Mouse (Mus musculus): ENCODE results near the gene Trpm7. TPM values are rescaled to one million over a fixed set of nuclear protein-coding genes. Genes with fewer than 3 reads are reported as not detected.
A peak's percentile ranks its signal among the peaks of the same experiment; 100 is the strongest.

The Trpm7 gene
- total and polyA plus RNA-seq, 3 experiments, result 22.3 to 23.1 TPM; not detected in 1

GRCm38 (mm10) chr2:126838848-126839247, 37.2 kb downstream of the Trpm7 start:
- Histone ChIP-seq H3K4me1 (ENCODE audit: control insufficient read depth in 1 of 2, insufficient read depth in 2 of 2, low read length in 2 of 2) (no peaks in the 10 kb centered on the region), H3K4me3 (ENCODE audit: control insufficient read depth in 1 of 2, insufficient read depth in 1 of 2, low read depth in 2 of 2, low read length in 2 of 2) (no peak overlapping the region), H3K27me3 (ENCODE audit: control insufficient read depth in 1 of 2, insufficient read depth in 2 of 2, low read length in 2 of 2) (no peaks in the 10 kb centered on the region), H3K9me3 (replicated peaks; ENCODE audit: insufficient read depth, low read length) (no peaks in the 10 kb centered on the region), H3K27ac (ENCODE audit: control insufficient read depth, low read depth, low read length) (no peak overlapping the region), H3K79me2 (ENCODE audit: control insufficient read depth, insufficient read depth, low read length, poor library complexity) (no peaks in the 10 kb centered on the region), H3K36me3 (ENCODE audit: control insufficient read depth in 1 of 2, insufficient read depth in 2 of 2, low read length in 2 of 2) (peaks cover 9 to 22% of the 10 kb centered on the region in 2 experiments), H3K9ac (ENCODE audit: control insufficient read depth, low read depth, low read length, poor library complexity, severe bottlenecking) (no peak overlapping the region)
- DNase-seq (ENCODE audit: low read depth, low spot score), result peak; percentile 36
- no peak for TF ChIP-seq POLR2AphosphoS2 (IDR thresholded peaks at IDR 0.05; ENCODE audit: low read length)
- TF ChIP-seq EP300 (IDR thresholded peaks at IDR 0.05; ENCODE audit: low read depth in 1 of 2, low read length in 2 of 2), result peak; percentile 40 to 50; a peak in 2 of 4 replicates
- TF ChIP-seq POLR2AphosphoS5 (IDR thresholded peaks at IDR 0.05; ENCODE audit: borderline replicate concordance, low read depth, low read length), result no peak
- TF ChIP-seq GATA1 (IDR thresholded peaks at IDR 0.05; ENCODE audit: low read depth, low read length), result peak; percentile 54; the same call in 1 of the 2 replicates
- peak; percentile 26; the same call in 1 of the 2 replicates for TF ChIP-seq SIN3A (IDR thresholded peaks at IDR 0.05; ENCODE audit: low read length)
- TF ChIP-seq RCOR1 (IDR thresholded peaks at IDR 0.05; ENCODE audit: low read depth, low read length), result peak; percentile 40; the same call in 1 of the 2 replicates
- TF ChIP-seq USF2 (IDR thresholded peaks at IDR 0.05; ENCODE audit: borderline replicate concordance in 1 of 2, insufficient read depth in 1 of 2, low read depth in 1 of 2, low read length in 2 of 2), result no peak
- no peak for TF ChIP-seq ETS1 (IDR thresholded peaks at IDR 0.05; ENCODE audit: low read depth, low read length)
- TF ChIP-seq TAL1 (IDR thresholded peaks at IDR 0.05; ENCODE audit: low read length), result peak; percentile 66

DNA sequence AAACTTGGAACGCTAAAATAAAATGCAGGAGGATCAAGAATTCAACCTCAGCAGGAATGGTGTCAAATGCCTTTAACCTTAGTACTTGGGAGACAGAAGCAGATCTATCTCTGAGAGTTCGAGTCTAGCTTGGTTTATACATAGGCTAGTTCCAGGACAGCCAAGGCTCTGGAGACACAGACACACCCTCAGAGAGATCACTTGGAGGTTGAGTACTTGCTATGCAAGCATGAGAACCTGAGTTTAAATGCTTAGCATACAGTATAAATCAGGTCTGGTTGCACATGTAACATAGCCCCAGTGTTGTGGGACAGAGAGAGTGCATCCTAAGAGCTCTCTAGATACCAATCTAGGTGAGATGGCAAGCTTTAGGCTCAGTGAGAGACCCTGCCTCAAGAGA, 58.6 kb downstream of the Trpm7 start:
- H3K9ac ChIP-seq (ENCODE audit: control insufficient read depth, low read depth, low read length, poor library complexity, severe bottlenecking), result no peak overlapping the region
- no peaks in the 10 kb centered on the region for H3K79me2 ChIP-seq (ENCODE audit: control insufficient read depth, insufficient read depth, low read length, poor library complexity)
- no peaks in the 10 kb centered on the region for H3K9me3 ChIP-seq (replicated peaks; ENCODE audit: insufficient read depth, low read length)
- H3K4me3 ChIP-seq (ENCODE audit: control insufficient read depth in 1 of 2, insufficient read depth in 1 of 2, low read depth in 2 of 2, low read length in 2 of 2), result no peak overlapping the region
- no peak for DNase-seq (ENCODE audit: low read depth, low spot score)
- H3K36me3 ChIP-seq (ENCODE audit: control insufficient read depth in 1 of 2, insufficient read depth in 2 of 2, low read length in 2 of 2), result peaks cover 23 to 28% of the 10 kb centered on the region in 2 experiments
- no peaks in the 10 kb centered on the region for H3K27me3 ChIP-seq (ENCODE audit: control insufficient read depth in 1 of 2, insufficient read depth in 2 of 2, low read length in 2 of 2)
- H3K4me1 ChIP-seq (ENCODE audit: control insufficient read depth in 1 of 2, insufficient read depth in 2 of 2, low read length in 2 of 2), result peaks cover 6 to 24% of the 10 kb centered on the region in 2 experiments
- TF ChIP-seq POLR2AphosphoS2 (IDR thresholded peaks at IDR 0.05; ENCODE audit: low read length), result no peak
- TF ChIP-seq NELFE (IDR thresholded peaks at IDR 0.05; ENCODE audit: low read depth, low read length), result no peak
- no peak for TF ChIP-seq HCFC1 (IDR thresholded peaks at IDR 0.05; ENCODE audit: low read depth, low read length)
- TF ChIP-seq ELF1 (IDR thresholded peaks at IDR 0.05; ENCODE audit: low read depth, low read length), result no peak
- no peak for TF ChIP-seq SMC3 (IDR thresholded peaks at IDR 0.05; ENCODE audit: low read depth, low read length)
- H3K27ac ChIP-seq (ENCODE audit: control insufficient read depth, low read depth, low read length), result no peak overlapping the region

GRCm38 (mm10) chr2:126816644-126817347, 59.2 kb downstream of the Trpm7 start:
- Histone ChIP-seq H3K36me3 (ENCODE audit: control insufficient read depth in 1 of 2, insufficient read depth in 2 of 2, low read length in 2 of 2) (peaks cover 23 to 29% of the 10 kb centered on the region in 2 experiments), H3K27ac (ENCODE audit: control insufficient read depth, low read depth, low read length) (no peak overlapping the region), H3K9me3 (replicated peaks; ENCODE audit: insufficient read depth, low read length) (no peaks in the 10 kb centered on the region), H3K9ac (ENCODE audit: control insufficient read depth, low read depth, low read length, poor library complexity, severe bottlenecking) (no peak overlapping the region), H3K79me2 (ENCODE audit: control insufficient read depth, insufficient read depth, low read length, poor library complexity) (no peaks in the 10 kb centered on the region), H3K4me1 (ENCODE audit: control insufficient read depth in 1 of 2, insufficient read depth in 2 of 2, low read length in 2 of 2) (peaks cover 6 to 24% of the 10 kb centered on the region in 2 experiments), H3K4me3 (ENCODE audit: control insufficient read depth in 1 of 2, insufficient read depth in 1 of 2, low read depth in 2 of 2, low read length in 2 of 2) (no peak overlapping the region), H3K27me3 (ENCODE audit: control insufficient read depth in 1 of 2, insufficient read depth in 2 of 2, low read length in 2 of 2) (no peaks in the 10 kb centered on the region)
- DNase-seq (ENCODE audit: low read depth, low spot score), result peak; percentile 32
- TF ChIP-seq ZC3H11A (IDR thresholded peaks at IDR 0.05; ENCODE audit: low read depth, low read length), result no peak
- peak; percentile 96 for TF ChIP-seq MAFK (IDR thresholded peaks at IDR 0.05; ENCODE audit: borderline replicate concordance, low read depth, low read length)
- TF ChIP-seq HCFC1 (IDR thresholded peaks at IDR 0.05; ENCODE audit: low read depth, low read length), result no peak
- peak; percentile 92 for TF ChIP-seq GATA1 (IDR thresholded peaks at IDR 0.05; ENCODE audit: low read depth, low read length)
- TF ChIP-seq EP300 (IDR thresholded peaks at IDR 0.05; ENCODE audit: low read depth in 1 of 2, low read length in 2 of 2), result peak; percentile 82 to 91
- TF ChIP-seq ELF1 (IDR thresholded peaks at IDR 0.05; ENCODE audit: low read depth, low read length), result no peak
- no peak for TF ChIP-seq POLR2AphosphoS2 (IDR thresholded peaks at IDR 0.05; ENCODE audit: low read length)
- no peak for TF ChIP-seq USF1 (IDR thresholded peaks at IDR 0.05; ENCODE audit: low read depth, low read length)
- TF ChIP-seq CTCF (IDR thresholded peaks at IDR 0.05 in 2 of 3, conservative IDR thresholded peaks at IDR 0.05 in 1 of 3; ENCODE audit: control insufficient read depth in 1 of 3, insufficient read depth in 1 of 3, low read depth in 2 of 3, low read length in 3 of 3, poor library complexity in 1 of 3, severe bottlenecking in 1 of 3), result no peak
- TF ChIP-seq ZMIZ1 (IDR thresholded peaks at IDR 0.05; ENCODE audit: low read depth, low read length), result no peak
- TF ChIP-seq RAD21 (IDR thresholded peaks at IDR 0.05; ENCODE audit: low read depth, low read length), result no peak
- no peak for TF ChIP-seq MAZ (IDR thresholded peaks at IDR 0.05; ENCODE audit: low read depth, low read length)
- peak; percentile 83 for TF ChIP-seq ETS1 (IDR thresholded peaks at IDR 0.05; ENCODE audit: low read depth, low read length)
- no peak for TF ChIP-seq MYC (IDR thresholded peaks at IDR 0.05; ENCODE audit: low read depth, low read length)
- no peak for TF ChIP-seq NRF1 (IDR thresholded peaks at IDR 0.05; ENCODE audit: insufficient read depth, low read depth, low read length, poor library complexity, severe bottlenecking)
- TF ChIP-seq MYB (IDR thresholded peaks at IDR 0.05; ENCODE audit: low read depth, low read length), result no peak
- no peak for TF ChIP-seq NELFE (IDR thresholded peaks at IDR 0.05; ENCODE audit: low read depth, low read length)

Data from MEL (cell line).